Mouse (Mus musculus): ENCODE results near the gene Glg1.
"Not testable (repeated sequence)": the region's sequence is repeated elsewhere in the genome, so short reads cannot be mapped to it uniquely, and the experiment has no call there.

- not testable (repeated sequence) for TF ChIP-seq CTCF (IDR thresholded peaks at IDR 0.05 in 2 of 3, conservative IDR thresholded peaks at IDR 0.05 in 1 of 3; ENCODE audit: control insufficient read depth in 1 of 3, insufficient read depth in 1 of 3, low read depth in 2 of 3, low read length in 3 of 3, poor library complexity in 1 of 3, severe bottlenecking in 1 of 3); POLR2AphosphoS5 (IDR thresholded peaks at IDR 0.05; ENCODE audit: borderline replicate concordance, low read depth, low read length); ZC3H11A (IDR thresholded peaks at IDR 0.05; ENCODE audit: low read depth, low read length); POLR2A (IDR thresholded peaks at IDR 0.05; ENCODE audit: control insufficient read depth in 1 of 2, insufficient read depth in 1 of 2, low read depth in 1 of 2, low read length in 2 of 2, poor library complexity in 1 of 2); NELFE (IDR thresholded peaks at IDR 0.05; ENCODE audit: low read depth, low read length); MEF2A (IDR thresholded peaks at IDR 0.05; ENCODE audit: extremely low read depth, insufficient replicate concordance, low read depth, low read length, poor library complexity, severe bottlenecking); CHD1 (IDR thresholded peaks at IDR 0.05; ENCODE audit: low read depth, low read length); MYB (IDR thresholded peaks at IDR 0.05; ENCODE audit: low read depth, low read length); NRF1 (IDR thresholded peaks at IDR 0.05; ENCODE audit: insufficient read depth, low read depth, low read length, poor library complexity, severe bottlenecking)
Observed at GRCm38 (mm10) chr8:111246864-111247263, 12.2 kb downstream of the Glg1 start.
